Mouse (Mus musculus) liver, embryonic 14.5 days (tissue): Measurements from ENCODE around the gene Esrrg. TPM values are rescaled to one million over a fixed set of nuclear protein-coding genes. Genes with fewer than 3 reads are reported as not detected.

ENCODE experiments used
- ATAC-seq: fragments of 200-750 bp; cut with Nextera tagmentation; 2 replicates; pipeline ENCODE4 v1.8.0; 2017; ENCODE audit warnings: moderate number of reproducible peaks, mild to moderate bottlenecking, moderate library complexity; ENCODE audit not compliant: insufficient read depth
- DNase-seq, 3 experiments: peaks; one replicate each; pipeline ENCODE4 v3.0.0-alpha.2; 2012 to 2013; ENCODE audit warnings: low read depth in 3 of 3, low spot score in 3 of 3
- H3K27ac ChIP-seq: fragments of 300-500 bp; sonication (generic); 2 replicates; pipeline ENCODE4 v1.5.1; 2014; ENCODE audit warnings: moderate library complexity, mild to moderate bottlenecking, control low read depth, inconsistent platforms
- H3K27me3 ChIP-seq: fragments of 300-500 bp; sonication (generic); 2 replicates; pipeline ENCODE4 v1.6.1; 2014; ENCODE audit warnings: mild to moderate bottlenecking, low read length, moderate library complexity; ENCODE audit not compliant: control insufficient read depth, insufficient read depth
- H3K36me3 ChIP-seq: fragments of 300-500 bp; sonication (generic); replicated peaks from 2 replicates; pipeline ENCODE4 v1.6.1; 2014; ENCODE audit warnings: low read depth; ENCODE audit not compliant: control insufficient read depth, insufficient read depth
- H3K4me1 ChIP-seq, 2 experiments: fragments of 200-500 bp in 1 of 2; fragments of 300-500 bp in 1 of 2; sonication (generic) in 1 of 2; replicated peaks; 2 replicates each; pipeline ENCODE4 v1.6.1; 2012 to 2014; ENCODE audit warnings: antibody characterized with exemption in 1 of 2, inconsistent platforms in 1 of 2, low read length in 1 of 2; ENCODE audit not compliant: control insufficient read depth in 2 of 2, insufficient read depth in 2 of 2
- H3K4me2 ChIP-seq: fragments of 300-500 bp; sonication (generic); 2 replicates; pipeline ENCODE4 v1.6.1; 2014; ENCODE audit warnings: low read depth, mild to moderate bottlenecking, control low read depth, moderate library complexity
- H3K4me3 ChIP-seq, 2 experiments: fragments of 200-500 bp in 1 of 2; fragments of 300-500 bp in 1 of 2; sonication (generic) in 1 of 2; 2 replicates each; pipeline ENCODE4 v1.5.1; 2012 to 2014; ENCODE audit warnings: low read depth in 2 of 2, low read length in 2 of 2, mild to moderate bottlenecking in 2 of 2, control low read depth in 1 of 2, inconsistent platforms in 1 of 2, moderate library complexity in 1 of 2; ENCODE audit not compliant: insufficient read depth in 1 of 2
- H3K9ac ChIP-seq: fragments of 300-500 bp; sonication (generic); replicated peaks from 2 replicates; pipeline ENCODE4 v1.6.1; 2014; ENCODE audit warnings: mild to moderate bottlenecking, control low read depth, moderate library complexity
- H3K9me3 ChIP-seq: fragments of 300-500 bp; sonication (generic); 2 replicates; pipeline ENCODE4 v1.6.1; 2016; ENCODE audit warnings: low read length, mixed read lengths; ENCODE audit not compliant: control insufficient read depth
- CTCF ChIP-seq: IDR thresholded peaks from 2 replicates; pipeline ENCODE4 v1.5.1; 2016; ENCODE audit warnings: antibody characterized with exemption, low read depth, control low read depth
- EP300 ChIP-seq: IDR thresholded peaks from 2 replicates; pipeline ENCODE4 v1.6.1; 2016; ENCODE audit warnings: antibody characterized with exemption, low read depth
- WGBS: fragments of 180-500 bp; shearing (Covaris S2); extraction: QIAGEN DNeasy Blood & Tissue Kit; methylation state at CpG from one replicate; pipeline ENCODE4 v1.1.7; 2014; ENCODE audit not compliant: insufficient replicate concordance; 5-methylcytosine and 5-hydroxymethylcytosine counted together
- polyA plus RNA-seq, 2 experiments: library from polyadenylated mRNA; depleted of rRNA in 1 of 2; stranded (reverse) in 1 of 2; unstranded in 1 of 2; fragments of >200 nt; fragmentation: Nextera tagmentation in 1 of 2; extraction: Ambion mirVana in 1 of 2; gene quantifications; 2 replicates each; pipeline versions ENCODE4 v1.2.1 to v1.2.3; 2012 to 2014

Gene Esrrg
- polyA plus RNA-seq, 2 experiments, result 0.03 TPM

GRCm38 (mm10) chr1:187737296-187737695, 128.7 kb downstream of the Esrrg start:
- Histone ChIP-seq H3K9me3 (no peaks in the 10 kb centered on the region), H3K27ac (no peak overlapping the region), H3K4me2 (no peak overlapping the region), H3K4me3 (no peak overlapping the region), H3K36me3 (no peaks in the 10 kb centered on the region), H3K9ac (no peak overlapping the region), H3K27me3 (no peaks in the 10 kb centered on the region), H3K4me1 (no peaks in the 10 kb centered on the region)
- no peak for TF ChIP-seq CTCF
- TF ChIP-seq EP300, result no peak
- 69% methylated on average over 7 of the region's 7 CpGs for WGBS
- ATAC-seq, result no peak
- no peak for DNase-seq

GRCm38 (mm10) chr1:187740531-187740930, 131.9 kb downstream of the Esrrg start:
- Histone ChIP-seq H3K4me3 (no peak overlapping the region), H3K4me2 (no peak overlapping the region), H3K27me3 (no peaks in the 10 kb centered on the region), H3K36me3 (no peaks in the 10 kb centered on the region), H3K9me3 (no peaks in the 10 kb centered on the region), H3K27ac (no peak overlapping the region), H3K9ac (no peak overlapping the region), H3K4me1 (0 out of 4 replicates have a peak, but pooled peaks cover 0 to 3% of the 10 kb centered on the region in 2 experiments)
- no peak for DNase-seq
- ATAC-seq, result no peak
- WGBS, result 72% methylated on average over 12 of the region's 12 CpGs
- TF ChIP-seq CTCF (no peak), EP300 (no peak)

- Histone ChIP-seq H3K4me3 (no peak overlapping the region), H3K4me2 (no peak overlapping the region), H3K9ac (no peak overlapping the region), H3K27me3 (no peaks in the 10 kb centered on the region), H3K27ac (no peak overlapping the region), H3K36me3 (no peaks in the 10 kb centered on the region), H3K4me1 (0 out of 4 replicates have a peak, but pooled peaks cover 0 to 3% of the 10 kb centered on the region in 2 experiments), H3K9me3 (no peaks in the 10 kb centered on the region)
- DNase-seq (no peak), ATAC-seq (no peak)
- 73% methylated on average over 7 of the region's 7 CpGs for WGBS
- TF ChIP-seq EP300, result no peak
These were observed 132.7 kb downstream of the Esrrg start for GRCm38 (mm10) chr1:187741306-187741705.

- no peak overlapping the region for H3K4me2 ChIP-seq
- H3K27me3 ChIP-seq, result no peaks in the 10 kb centered on the region
- no peak for DNase-seq
- no peaks in the 10 kb centered on the region for H3K36me3 ChIP-seq
- H3K9me3 ChIP-seq, result no peaks in the 10 kb centered on the region
- ATAC-seq, result no peak
- H3K4me3 ChIP-seq, result no peak overlapping the region
- WGBS, result 69% methylated on average over 8 of the region's 8 CpGs
- 0 out of 4 replicates have a peak, but pooled peaks cover 0 to 3% of the 10 kb centered on the region in 2 experiments for H3K4me1 ChIP-seq
- H3K27ac ChIP-seq, result no peak overlapping the region
- H3K9ac ChIP-seq, result no peak overlapping the region
- TF ChIP-seq EP300 (no peak), CTCF (no peak)
These were observed 133.5 kb downstream of the Esrrg start for GRCm38 (mm10) chr1:187742071-187742470.

GRCm38 (mm10) chr1:187749294-187749693, 140.7 kb downstream of the Esrrg start:
- DNase-seq (no peak), ATAC-seq (no peak)
- no peak overlapping the region for H3K4me2 ChIP-seq
- H3K9ac ChIP-seq, result no peak overlapping the region
- H3K27me3 ChIP-seq, result no peaks in the 10 kb centered on the region
- H3K27ac ChIP-seq, result no peak overlapping the region
- no peaks in the 10 kb centered on the region for H3K36me3 ChIP-seq
- H3K4me3 ChIP-seq, result no peak overlapping the region
- no peak for TF ChIP-seq EP300
- no peak for TF ChIP-seq CTCF
- no peaks in the 10 kb centered on the region for H3K4me1 ChIP-seq
- WGBS, result 57% methylated on average over 3 of the region's 3 CpGs
- no peaks in the 10 kb centered on the region for H3K9me3 ChIP-seq

- no peaks in the 10 kb centered on the region for H3K27me3 ChIP-seq
- no peaks in the 10 kb centered on the region for H3K4me1 ChIP-seq
- ATAC-seq (no peak), DNase-seq (no peak)
- no peak for TF ChIP-seq EP300
- TF ChIP-seq CTCF, result no peak
- H3K9me3 ChIP-seq, result no peaks in the 10 kb centered on the region
- H3K4me3 ChIP-seq, result no peak overlapping the region
- WGBS, result 51% methylated on average over 5 of the region's 5 CpGs
- no peak overlapping the region for H3K4me2 ChIP-seq
- no peaks in the 10 kb centered on the region for H3K36me3 ChIP-seq
- H3K27ac ChIP-seq, result no peak overlapping the region
- no peak overlapping the region for H3K9ac ChIP-seq
These were observed 141.3 kb downstream of the Esrrg start for GRCm38 (mm10) chr1:187749931-187750330.
